Mouse (Mus musculus): ENCODE measurements around the gene Snrpc.

DNA sequence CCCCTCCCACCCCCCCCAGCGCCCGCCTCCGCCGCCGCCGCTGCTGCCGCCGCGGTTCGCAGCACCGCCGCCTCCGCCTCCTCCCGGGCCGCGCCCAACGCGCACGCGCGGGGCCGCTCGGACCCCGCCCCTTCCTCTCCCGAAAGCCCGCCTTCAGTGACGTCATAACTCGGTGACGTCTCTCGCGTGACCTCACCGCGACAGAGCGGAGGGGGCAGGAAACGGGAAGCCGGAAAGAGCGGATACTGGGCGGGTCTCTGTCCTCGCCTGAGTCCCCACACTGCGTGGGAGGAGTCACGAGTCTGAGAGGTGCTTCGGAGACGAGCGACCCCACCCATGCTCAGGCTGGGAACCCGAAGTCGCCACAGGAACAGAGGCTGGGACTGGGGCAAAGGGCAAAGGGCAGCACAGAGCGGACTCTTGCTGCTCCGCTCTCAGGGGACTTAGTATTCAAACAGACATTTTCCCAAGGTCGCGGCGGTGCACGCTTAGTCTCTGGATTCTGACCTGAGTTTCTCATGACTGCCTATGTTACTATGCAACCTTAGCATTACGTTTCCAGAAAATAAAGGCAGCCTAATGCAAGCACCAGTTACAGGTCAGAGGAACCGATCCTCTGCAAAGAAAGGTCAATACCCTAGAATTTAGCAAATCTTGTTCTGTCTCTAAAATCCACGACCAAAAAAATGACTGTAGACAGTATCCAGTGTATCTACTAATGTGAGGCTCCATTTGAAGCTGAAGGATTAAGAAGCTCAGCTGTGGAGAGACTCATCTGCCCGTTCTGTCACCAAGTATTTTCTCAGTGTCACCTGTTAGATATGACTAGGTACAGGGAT lies 17.2 kb upstream of the Snrpc start, which contains the start of gene D17Wsu92e:
- TF ChIP-seq CTCF (IDR thresholded peaks at IDR 0.05; ENCODE audit: low read depth) (peak; percentile 16; the same call in 1 of the 2 replicates), EP300 (IDR thresholded peaks at IDR 0.05; ENCODE audit: low read depth) (peak; percentile 36; the same call in 1 of the 2 replicates)
